Mouse (Mus musculus): ENCODE data around the gene Olfr221.

DNA sequence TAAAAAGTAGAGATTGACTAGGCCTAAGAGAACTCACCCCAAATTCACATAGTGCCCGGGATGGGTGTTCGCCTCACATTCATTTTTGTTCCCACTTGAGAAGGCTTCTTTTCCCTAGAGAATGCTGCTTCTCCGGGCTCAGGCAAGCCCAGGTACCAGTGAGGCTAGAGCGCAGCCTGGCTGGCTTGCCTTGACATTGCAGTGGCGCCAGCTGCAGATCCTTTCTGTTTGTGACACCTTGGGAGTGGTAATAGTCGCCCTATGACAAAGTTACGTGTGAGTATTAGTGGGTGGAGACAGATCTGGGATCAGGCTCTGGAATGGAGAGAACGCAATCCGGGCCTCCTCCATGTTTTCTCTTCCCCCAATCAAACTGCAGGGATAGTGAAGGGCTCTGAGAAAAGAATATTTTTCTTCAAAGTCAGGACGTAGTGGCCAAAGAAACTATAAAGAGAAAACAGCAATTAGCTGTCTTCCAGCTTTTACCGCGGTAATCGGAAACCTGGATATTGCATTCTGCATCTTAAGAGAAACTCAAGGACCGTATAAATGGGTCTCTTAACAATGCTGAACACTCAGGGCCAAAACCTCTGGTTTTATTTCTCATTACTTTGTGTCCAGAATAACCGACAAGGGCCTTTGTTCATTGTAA, 21.6 kb downstream of the Olfr221 start, which contains the start of gene Zfp219:
- TF ChIP-seq CTCF (IDR thresholded peaks at IDR 0.05; ENCODE audit: borderline replicate concordance, extremely low read depth, insufficient read depth, insufficient read length) (peak; percentile 65), POLR2A (IDR thresholded peaks at IDR 0.05; ENCODE audit: borderline replicate concordance, extremely low read depth, insufficient read depth, insufficient read length, poor library complexity, severe bottlenecking) (peak; percentile 40; the same call in 1 of the 2 replicates)

All from brain, embryonic 14.5 days (tissue).